Mouse (Mus musculus): ENCODE measurements at regions not wholly inside any gene's neighbourhood (a gene's known extent, or its start where the extent isn't known, plus 50 kb on each side); places are given as distances from the start of the nearest gene placed in this dataset.

DNA sequence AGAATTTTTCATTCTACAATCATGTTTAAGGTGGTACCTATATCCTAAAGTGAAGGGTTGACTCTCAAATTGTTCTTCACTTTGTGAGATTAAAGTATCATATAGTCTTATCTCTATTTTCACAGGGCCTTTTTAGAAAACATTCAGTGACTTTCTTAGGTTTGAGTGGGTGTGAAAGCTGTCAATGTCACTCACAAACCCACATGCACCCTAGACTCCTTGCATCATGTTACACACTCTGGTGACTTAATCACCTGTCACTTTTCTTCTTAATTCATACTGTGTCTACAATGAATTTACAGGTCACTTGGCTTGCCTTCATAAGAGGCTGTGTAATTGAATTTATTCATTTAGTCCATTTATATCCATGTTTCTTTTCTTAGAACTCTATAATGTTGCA, 1026.8 kb upstream of the Alcam start:
- Histone ChIP-seq H3K4me1 (replicated peaks) (no peaks in the 10 kb centered on the region), H3K27ac (no peak overlapping the region), H3K4me2 (no peak overlapping the region), H3K9ac (replicated peaks) (no peak overlapping the region), H3K9me3 (no peaks in the 10 kb centered on the region), H3K4me3 (replicated peaks) (no peak overlapping the region), H3K36me3 (no peaks in the 10 kb centered on the region), H3K27me3 (no peaks in the 10 kb centered on the region)
- ATAC-seq (ENCODE audit: insufficient number of reproducible peaks, insufficient read depth, low FRiP score, low TSS enrichment, low read depth), result no peak

GRCm38 (mm10) chr16:53439511-53439910, 985.6 kb upstream of the Alcam start:
- no peaks in the 10 kb centered on the region for H3K4me1 ChIP-seq (replicated peaks)
- ATAC-seq (ENCODE audit: insufficient number of reproducible peaks, insufficient read depth, low FRiP score, low TSS enrichment, low read depth), result no peak
- no peak overlapping the region for H3K4me2 ChIP-seq
- no peak overlapping the region for H3K9ac ChIP-seq (replicated peaks)
- no peak overlapping the region for H3K27ac ChIP-seq
- H3K4me3 ChIP-seq (replicated peaks), result no peak overlapping the region
- H3K36me3 ChIP-seq, result no peaks in the 10 kb centered on the region
- no peaks in the 10 kb centered on the region for H3K27me3 ChIP-seq
- no peaks in the 10 kb centered on the region for H3K9me3 ChIP-seq
- whole genome bisulfite sequencing, result 83% methylated on average over 4 of the region's 4 CpGs

GRCm38 (mm10) chr16:53418416-53418815, 964.5 kb upstream of the Alcam start:
- H3K4me2 ChIP-seq, result no peak overlapping the region
- H3K36me3 ChIP-seq, result no peaks in the 10 kb centered on the region
- no peak overlapping the region for H3K27ac ChIP-seq
- no peak overlapping the region for H3K4me3 ChIP-seq (replicated peaks)
- WGBS, result 63% methylated on average over 2 of the region's 2 CpGs
- no peaks in the 10 kb centered on the region for H3K9me3 ChIP-seq
- no peak overlapping the region for H3K9ac ChIP-seq (replicated peaks)
- no peaks in the 10 kb centered on the region for H3K4me1 ChIP-seq (replicated peaks)
- ATAC-seq (ENCODE audit: insufficient number of reproducible peaks, insufficient read depth, low FRiP score, low TSS enrichment, low read depth), result no peak
- H3K27me3 ChIP-seq, result no peaks in the 10 kb centered on the region

DNA sequence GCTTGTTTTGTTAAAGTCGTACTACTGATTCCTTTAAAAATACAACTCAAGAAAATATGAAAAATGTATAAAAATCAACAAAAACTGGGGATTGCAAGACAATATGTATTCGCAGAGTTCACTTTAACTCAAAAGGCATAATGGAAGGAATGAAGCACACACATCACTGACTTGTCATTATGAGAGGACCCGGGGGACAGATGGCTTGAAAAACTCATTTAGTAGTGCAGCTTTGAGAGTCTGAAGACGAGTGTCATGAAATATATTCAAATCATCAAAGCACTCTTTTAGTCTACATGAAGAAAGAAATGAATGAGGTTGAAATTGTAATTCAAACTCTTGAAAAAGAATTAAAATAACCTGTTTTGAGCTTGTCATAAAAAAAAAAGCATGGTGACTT, 931.3 kb upstream of the Alcam start:
- no peak overlapping the region for H3K4me2 ChIP-seq
- H3K4me1 ChIP-seq (replicated peaks), result no peaks in the 10 kb centered on the region
- H3K27me3 ChIP-seq, result no peaks in the 10 kb centered on the region
- no peak overlapping the region for H3K9ac ChIP-seq (replicated peaks)
- 82% methylated on average over 4 of the region's 4 CpGs for WGBS
- H3K9me3 ChIP-seq, result no peaks in the 10 kb centered on the region
- H3K4me3 ChIP-seq (replicated peaks), result no peak overlapping the region
- no peak overlapping the region for H3K27ac ChIP-seq
- no peaks in the 10 kb centered on the region for H3K36me3 ChIP-seq
- ATAC-seq (ENCODE audit: insufficient number of reproducible peaks, insufficient read depth, low FRiP score, low TSS enrichment, low read depth), result no peak

- ATAC-seq (ENCODE audit: insufficient number of reproducible peaks, insufficient read depth, low FRiP score, low TSS enrichment, low read depth), result no peak
- Histone ChIP-seq H3K27me3 (no peaks in the 10 kb centered on the region), H3K27ac (no peak overlapping the region), H3K9me3 (no peaks in the 10 kb centered on the region), H3K4me3 (replicated peaks) (no peak overlapping the region), H3K4me2 (no peak overlapping the region), H3K9ac (replicated peaks) (no peak overlapping the region), H3K36me3 (no peaks in the 10 kb centered on the region), H3K4me1 (replicated peaks) (no peaks in the 10 kb centered on the region)
- WGBS, result 91% methylated on average over 3 of the region's 3 CpGs
Observed at GRCm38 (mm10) chr16:53342153-53342552, 888.3 kb upstream of the Alcam start.

DNA sequence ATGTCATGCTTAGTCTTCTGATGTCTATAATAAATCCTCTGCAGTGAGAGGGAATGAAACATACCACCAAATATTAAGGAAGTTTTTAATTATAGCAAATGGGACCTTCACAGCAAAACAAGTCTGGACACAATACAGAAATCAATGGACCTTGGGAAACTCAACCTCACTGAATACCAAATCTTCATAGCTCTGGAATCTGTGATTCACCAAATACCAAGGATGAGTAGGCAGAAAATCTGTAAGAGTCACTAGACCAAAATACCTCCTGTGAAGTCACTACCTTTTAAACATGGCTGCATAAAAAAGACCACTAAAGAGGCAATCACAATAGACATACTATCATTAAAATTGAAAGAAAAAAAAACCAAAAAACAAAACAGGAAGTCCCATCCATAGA, 872.5 kb upstream of the Alcam start:
- Histone ChIP-seq H3K36me3 (no peaks in the 10 kb centered on the region), H3K9ac (replicated peaks) (no peak overlapping the region), H3K27ac (no peak overlapping the region), H3K4me1 (replicated peaks) (no peaks in the 10 kb centered on the region), H3K27me3 (no peaks in the 10 kb centered on the region), H3K4me3 (replicated peaks) (no peak overlapping the region), H3K4me2 (no peak overlapping the region), H3K9me3 (no peaks in the 10 kb centered on the region)
- no peak for ATAC-seq (ENCODE audit: insufficient number of reproducible peaks, insufficient read depth, low FRiP score, low TSS enrichment, low read depth)

GRCm38 (mm10) chr16:53292081-53292480, 838.2 kb upstream of the Alcam start:
- no peak for ATAC-seq (ENCODE audit: insufficient number of reproducible peaks, insufficient read depth, low FRiP score, low TSS enrichment, low read depth)
- Histone ChIP-seq H3K27me3 (no peaks in the 10 kb centered on the region), H3K9ac (replicated peaks) (no peak overlapping the region), H3K36me3 (no peaks in the 10 kb centered on the region), H3K4me1 (replicated peaks) (0 out of 2 replicates have a peak, but pooled peaks cover 4% of the 10 kb centered on the region), H3K27ac (no peak overlapping the region), H3K4me2 (no peak overlapping the region), H3K4me3 (replicated peaks) (no peak overlapping the region), H3K9me3 (no peaks in the 10 kb centered on the region)
- 77% methylated on average over 1 of the region's 1 CpGs for WGBS

DNA sequence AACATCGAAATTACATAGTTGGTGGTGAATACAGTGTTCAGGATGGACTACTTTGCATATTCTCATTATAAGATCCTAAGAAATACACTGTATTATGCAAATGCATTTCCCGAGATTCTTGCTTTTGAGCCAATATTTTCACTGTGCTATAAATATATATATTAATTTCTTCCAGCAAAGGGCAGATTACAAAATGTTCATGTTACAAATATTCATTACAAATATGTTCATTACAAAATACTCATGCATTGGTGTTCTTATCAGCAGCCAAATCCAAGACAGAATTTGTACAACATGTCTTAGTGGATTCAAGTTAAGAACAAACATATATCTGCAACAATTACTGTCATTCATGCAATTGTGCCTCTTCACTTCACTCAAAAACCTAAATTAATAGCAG, 828.1 kb upstream of the Alcam start:
- Histone ChIP-seq H3K9ac (replicated peaks) (no peak overlapping the region), H3K4me1 (replicated peaks) (no peaks in the 10 kb centered on the region), H3K36me3 (no peaks in the 10 kb centered on the region), H3K4me3 (replicated peaks) (no peak overlapping the region), H3K27me3 (no peaks in the 10 kb centered on the region), H3K4me2 (no peak overlapping the region), H3K9me3 (no peaks in the 10 kb centered on the region), H3K27ac (no peak overlapping the region)
- 88% methylated on average over 2 of the region's 2 CpGs for WGBS
- no peak for ATAC-seq (ENCODE audit: insufficient number of reproducible peaks, insufficient read depth, low FRiP score, low TSS enrichment, low read depth)

- H3K4me3 ChIP-seq (replicated peaks), result no peak overlapping the region
- no peak for ATAC-seq (ENCODE audit: insufficient number of reproducible peaks, insufficient read depth, low FRiP score, low TSS enrichment, low read depth)
- H3K27ac ChIP-seq, result no peak overlapping the region
- H3K4me2 ChIP-seq, result no peak overlapping the region
- H3K27me3 ChIP-seq, result no peaks in the 10 kb centered on the region
- no peaks in the 10 kb centered on the region for H3K36me3 ChIP-seq
- H3K4me1 ChIP-seq (replicated peaks), result no peaks in the 10 kb centered on the region
- no peaks in the 10 kb centered on the region for H3K9me3 ChIP-seq
- 27% methylated on average over 3 of the region's 3 CpGs for WGBS
- no peak overlapping the region for H3K9ac ChIP-seq (replicated peaks)
Observed at GRCm38 (mm10) chr16:53266116-53266515, 812.2 kb upstream of the Alcam start.

- no peaks in the 10 kb centered on the region for H3K4me1 ChIP-seq (replicated peaks)
- no peak overlapping the region for H3K4me3 ChIP-seq (replicated peaks)
- H3K36me3 ChIP-seq, result no peaks in the 10 kb centered on the region
- no peak for ATAC-seq (ENCODE audit: insufficient number of reproducible peaks, insufficient read depth, low FRiP score, low TSS enrichment, low read depth)
- H3K4me2 ChIP-seq, result no peak overlapping the region
- H3K9me3 ChIP-seq, result no peaks in the 10 kb centered on the region
- H3K27me3 ChIP-seq, result no peaks in the 10 kb centered on the region
- no peak overlapping the region for H3K27ac ChIP-seq
- 76% methylated on average over 1 of the region's 1 CpGs for WGBS
- H3K9ac ChIP-seq (replicated peaks), result no peak overlapping the region
Observed at GRCm38 (mm10) chr16:53245365-53245764, 791.5 kb upstream of the Alcam start.

GRCm38 (mm10) chr16:53242126-53242537, 788.3 kb upstream of the Alcam start:
- WGBS, result 73% methylated on average over 3 of the region's 3 CpGs

GRCm38 (mm10) chr16:53218886-53219285, 765.0 kb upstream of the Alcam start:
- ATAC-seq (ENCODE audit: insufficient number of reproducible peaks, insufficient read depth, low FRiP score, low TSS enrichment, low read depth), result no peak
- no peak overlapping the region for H3K4me2 ChIP-seq
- no peak overlapping the region for H3K27ac ChIP-seq
- no peak overlapping the region for H3K4me3 ChIP-seq (replicated peaks)
- H3K36me3 ChIP-seq, result no peaks in the 10 kb centered on the region
- H3K9me3 ChIP-seq, result no peaks in the 10 kb centered on the region
- no peak overlapping the region for H3K9ac ChIP-seq (replicated peaks)
- 84% methylated on average over 4 of the region's 4 CpGs for WGBS
- H3K27me3 ChIP-seq, result no peaks in the 10 kb centered on the region
- no peaks in the 10 kb centered on the region for H3K4me1 ChIP-seq (replicated peaks)

More at GRCm38 (mm10) chr16:53242126-53242537, 788.3 kb upstream of the Alcam start:
- H3K36me3 ChIP-seq, result no peaks in the 10 kb centered on the region
- ATAC-seq (ENCODE audit: insufficient number of reproducible peaks, insufficient read depth, low FRiP score, low TSS enrichment, low read depth), result no peak
- no peaks in the 10 kb centered on the region for H3K27me3 ChIP-seq
- H3K4me3 ChIP-seq (replicated peaks), result no peak overlapping the region
- no peak overlapping the region for H3K4me2 ChIP-seq
- no peak overlapping the region for H3K27ac ChIP-seq
- no peak overlapping the region for H3K9ac ChIP-seq (replicated peaks)
- H3K4me1 ChIP-seq (replicated peaks), result no peaks in the 10 kb centered on the region
- no peaks in the 10 kb centered on the region for H3K9me3 ChIP-seq
